Mouse (Mus musculus): ENCODE data around the gene Lrrc26. TPM values are rescaled to one million over a fixed set of nuclear protein-coding genes. Genes with fewer than 3 reads are reported as not detected.

Gene Lrrc26
- total RNA-seq, 2 experiments from 2014 or later = not detected

DNA sequence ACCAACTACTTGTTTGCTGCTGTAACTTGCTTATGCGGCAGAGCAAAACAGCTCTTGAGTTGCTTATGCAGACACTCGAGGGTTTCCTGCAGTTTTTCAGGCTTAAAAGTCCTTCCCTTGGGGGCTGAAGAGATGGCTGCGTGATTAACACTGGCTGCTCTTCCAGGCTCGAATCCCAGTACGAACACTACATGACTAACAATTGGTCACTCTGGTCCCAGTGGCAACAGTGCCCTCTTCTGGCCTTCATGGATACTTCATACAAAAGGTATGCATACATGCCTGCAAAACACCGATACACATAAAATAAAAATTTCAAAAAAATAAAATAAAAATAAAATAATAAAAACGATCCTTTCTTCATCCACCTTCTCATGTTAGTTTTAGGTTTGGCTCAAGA lies 38.7 kb downstream of the Lrrc26 start:
- intact Hi-C loops (cut with DNase I) = no loop called here
- peak in 1 of 2 experiments; percentile 40 for DNase-seq (ENCODE audit: low spot score in 2 of 2)

DNA sequence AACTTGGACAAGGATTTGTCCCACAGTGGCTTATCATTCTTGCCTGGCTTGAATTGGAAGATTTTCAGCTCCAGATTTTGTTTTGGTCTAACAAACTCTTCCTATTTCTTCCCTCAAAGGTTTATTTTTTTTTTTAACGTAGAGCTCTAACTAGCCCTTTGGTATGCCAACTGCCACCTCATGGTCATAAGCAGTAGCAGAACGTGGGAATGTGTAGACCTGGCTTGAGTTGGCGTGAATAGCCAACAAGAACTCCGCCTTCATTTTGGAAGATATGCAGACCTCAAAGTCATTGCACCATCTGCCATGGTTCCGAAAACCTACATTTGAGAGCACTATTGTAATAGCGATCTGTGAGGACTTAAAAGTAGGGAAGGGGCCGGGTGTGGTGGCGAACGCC lies 41.8 kb downstream of the Lrrc26 start:
- no peak for DNase-seq (ENCODE audit: low spot score in 2 of 2)
- intact Hi-C loops (cut with DNase I) = no loop called here

GRCm38 (mm10) chr2:25332286-25333160 lies 42.8 kb downstream of the Lrrc26 start, which contains the start of gene Man1b1:
TSS of gene Man1b1 (plus strand) at chr2:25332338.
- intact Hi-C loops (cut with DNase I) = loop anchor here (1.0 kb wide), 1 partner anchor 60 kb away; the partner anchor contains the start of genes Anapc2 and Ssna1
- peak; percentile 99 to 100 for DNase-seq (ENCODE audit: low spot score in 2 of 2)

- intact Hi-C loops (cut with DNase I) = no loop called here
- no peak for DNase-seq (ENCODE audit: low spot score in 2 of 2)
These were observed 43.9 kb downstream of the Lrrc26 start for GRCm38 (mm10) chr2:25333569-25333968.

- no peak for DNase-seq (ENCODE audit: low spot score in 2 of 2)
- intact Hi-C loops (cut with DNase I) = no loop called here
These were observed 48.6 kb downstream of the Lrrc26 start for GRCm38 (mm10) chr2:25338303-25338702.

Other genes with a start within 250 kb of the Lrrc26 start
- 100 to 1,000 TPM; 472 to 481 TPM for gene Nsmf, start 235.6 kb upstream of the Lrrc26 start, total RNA-seq (2021)
- gene Entpd8, start 209.6 kb upstream of the Lrrc26 start, total RNA-seq (2021) = not detected
- not detected for gene Noxa1, start 194.8 kb upstream of the Lrrc26 start, total RNA-seq (2021)
- gene Nrarp, start 109.2 kb upstream of the Lrrc26 start, total RNA-seq (2021) = 10 to 100 TPM; 21.7 to 30.7 TPM
- 1 to 10 TPM; 1.9 to 2.3 TPM for gene Tor4a, start 93.0 kb upstream of the Lrrc26 start, total RNA-seq (2021)
- 10 to 100 TPM; 50.8 to 51.8 TPM for gene Nelfb, start 78.4 kb upstream of the Lrrc26 start, total RNA-seq (2021)
- gene Stpg3, start 75.3 kb upstream of the Lrrc26 start, total RNA-seq (2021) = under 1 TPM in 1 of 2 experiments, not detected in 1; 0.23 TPM
- not detected for gene Fam166a, start 71.2 kb upstream of the Lrrc26 start, total RNA-seq (2021)
- gene Tubb4b, start 65.2 kb upstream of the Lrrc26 start, total RNA-seq (2021) = 100 to 1,000 TPM; 376 to 398 TPM
- not detected for gene Slc34a3, start 55.6 kb upstream of the Lrrc26 start, total RNA-seq (2021)
- gene Rnf224, start 53.1 kb upstream of the Lrrc26 start, total RNA-seq (2021) = not detected
- 100 to 1,000 TPM; 243 to 256 TPM for gene Rnf208, start 47.7 kb upstream of the Lrrc26 start, total RNA-seq (2021)
- not detected for gene Cysrt1, start 47.5 kb upstream of the Lrrc26 start, total RNA-seq (2021)
- 1 to 10 TPM; 1.6 to 2.9 TPM for gene AL732309.1, start 43.1 kb upstream of the Lrrc26 start, total RNA-seq (2021)
- 10 to 100 TPM; 32.8 to 37.3 TPM for gene Tmem203, start 34.5 kb upstream of the Lrrc26 start, total RNA-seq (2021)
- gene Tprn, start 27.3 kb upstream of the Lrrc26 start, total RNA-seq (2021) = 10 to 100 TPM; 14.4 to 15.5 TPM
- 10 to 100 TPM; 67.2 to 69.6 TPM for gene Ssna1, start 17.5 kb upstream of the Lrrc26 start, total RNA-seq (2021)
- gene Anapc2, start 17.4 kb upstream of the Lrrc26 start, total RNA-seq (2021) = 10 to 100 TPM; 73.0 to 77.2 TPM
- gene Tmem210, start 1.8 kb upstream of the Lrrc26 start, total RNA-seq (2021) = not detected
- 100 to 1,000 TPM; 435 to 455 TPM for gene Grin1, start 29.3 kb downstream of the Lrrc26 start, total RNA-seq (2021)
- gene Man1b1, start 42.4 kb downstream of the Lrrc26 start, total RNA-seq (2021) = 10 to 100 TPM; 55.0 to 59.5 TPM
- 10 to 100 TPM; 28.2 to 33.2 TPM for gene Dpp7, start 66.4 kb downstream of the Lrrc26 start, total RNA-seq (2021)
- gene Uap1l1, start 75.8 kb downstream of the Lrrc26 start, total RNA-seq (2021) = 10 to 100 TPM; 11.3 to 14.0 TPM
- gene Sapcd2, start 82.4 kb downstream of the Lrrc26 start, total RNA-seq (2021) = 1 to 10 TPM; 1.9 to 2.5 TPM
- 10 to 100 TPM; 11.7 to 13.2 TPM for gene Entpd2, start 106.0 kb downstream of the Lrrc26 start, total RNA-seq (2021)
- 100 to 1,000 TPM; 331 to 339 TPM for gene Npdc1, start 109.4 kb downstream of the Lrrc26 start, total RNA-seq (2021)
- under 1 TPM; 0.32 to 0.37 TPM for gene Fut7, start 133.4 kb downstream of the Lrrc26 start, total RNA-seq (2021)
- gene Abca2, start 138.8 kb downstream of the Lrrc26 start, total RNA-seq (2021) = 100 to 1,000 TPM; 154 to 165 TPM
- under 1 TPM in 1 of 2 experiments, not detected in 1; 0.69 TPM for gene Clic3, start 166.9 kb downstream of the Lrrc26 start, total RNA-seq (2021)
- 10 to 100 TPM; 68.6 to 81.0 TPM for gene Paxx, start 171.2 kb downstream of the Lrrc26 start, total RNA-seq (2021)
- gene Ptgds, start 180.1 kb downstream of the Lrrc26 start, total RNA-seq (2021) = 1,000 to 10,000 TPM; 1,926 to 2,241 TPM
- not detected for gene Lcn12, start 204.0 kb downstream of the Lrrc26 start, total RNA-seq (2021)
- gene Fbxw5, start 210.8 kb downstream of the Lrrc26 start, total RNA-seq (2021) = 100 to 1,000 TPM; 112 to 127 TPM
- gene C8g, start 211.8 kb downstream of the Lrrc26 start, total RNA-seq (2021) = 1 to 10 TPM; 1.1 to 1.7 TPM

Measured in left cerebral cortex, postnatal 25 days (tissue).